In the genomic region with DNA sequence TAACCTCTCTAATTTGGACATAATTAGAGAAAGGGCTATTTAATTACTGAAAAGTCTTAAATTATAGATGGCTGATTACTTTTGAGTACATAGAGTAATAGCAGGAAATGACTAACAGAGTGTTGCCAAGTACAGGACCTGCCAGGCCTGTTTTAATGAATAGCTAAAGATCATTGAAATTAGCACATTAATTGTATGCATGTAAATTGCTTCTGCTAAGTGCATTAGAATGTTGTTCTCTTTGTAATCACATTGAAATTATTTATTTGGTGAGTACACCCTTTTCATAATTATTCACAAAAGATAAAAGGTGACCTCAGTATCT, we compare ENCODE assay signal across 27 mouse cellular contexts.
"Had no signal": no experiment of that assay in that cellular context is flagged by ENCODE, and none has a peak within 500 bp of the region (broad histone marks: within the 10 kb centered on the region; RNA-seq: fewer than 3 reads in every experiment).

No protein-coding gene starts in this region.

- ATAC-seq: hindbrain, embryonic 16.5 days; inflammation-experienced regulatory T-cells, adult 6 months; intestine, embryonic 15.5 days; intestine, postnatal 0 days had no signal

- DNase-seq: gastrocnemius, adult 2 months; gastrocnemius, postnatal 10 days; gastrocnemius, postnatal 25 days; heart, adult 18-20 months; heart, postnatal 10 days; heart, postnatal 4 days; kidney, adult 18-20 months; kidney, adult 8-10 months; kidney, postnatal 10 days; kidney, postnatal 25 days; kidney, postnatal 4 days; liver; liver, embryonic 13.5 days; liver, postnatal 0 days had no signal

- H3K9ac ChIP-seq: heart, embryonic 12.5 days; intestine, embryonic 15.5 days; limb, embryonic 12.5 days; liver, embryonic 13.5 days; liver, embryonic 15.5 days; liver, postnatal 0 days had no signal

- H3K27me3 ChIP-seq: heart, embryonic 12.5 days; intestine, embryonic 15.5 days; limb, embryonic 12.5 days; liver, embryonic 13.5 days; liver, embryonic 15.5 days had no signal

- H3K27ac ChIP-seq: gastrocnemius, adult 2 months; heart, embryonic 10.5 days; hindbrain, embryonic 10.5 days; intestine, embryonic 15.5 days; layer of hippocampus, adult 2 months; left cerebral cortex, adult 2 months; limb, embryonic 10.5 days; limb, embryonic 12.5 days; liver, embryonic 13.5 days; liver, embryonic 15.5 days had no signal

- H3K4me1 ChIP-seq: heart, embryonic 10.5 days; heart, embryonic 12.5 days; intestine, embryonic 15.5 days; limb, embryonic 10.5 days; limb, embryonic 12.5 days; liver, embryonic 13.5 days; liver, embryonic 15.5 days had no signal

- H3K9me3 ChIP-seq: heart, embryonic 10.5 days; heart, embryonic 12.5 days; hindbrain, embryonic 10.5 days; intestine, embryonic 15.5 days; limb, embryonic 10.5 days; limb, embryonic 12.5 days; liver, embryonic 13.5 days; liver, embryonic 15.5 days had no signal

- H3K4me3 ChIP-seq: gastrocnemius, adult 2 months; heart, embryonic 10.5 days; heart, embryonic 12.5 days; hindbrain, embryonic 10.5 days; intestine, embryonic 15.5 days; layer of hippocampus, adult 2 months; left cerebral cortex, adult 2 months; limb, embryonic 10.5 days; limb, embryonic 12.5 days; liver, embryonic 13.5 days; liver, embryonic 15.5 days had no signal

- H3K36me3 ChIP-seq: heart, embryonic 10.5 days; heart, embryonic 12.5 days; hindbrain, embryonic 10.5 days; intestine, embryonic 15.5 days; limb, embryonic 10.5 days; limb, embryonic 12.5 days; liver, embryonic 13.5 days; liver, embryonic 15.5 days had no signal

- H3K4me2 ChIP-seq: heart, embryonic 12.5 days; intestine, embryonic 15.5 days; limb, embryonic 12.5 days; liver, embryonic 11.5 days; liver, embryonic 13.5 days; liver, embryonic 15.5 days had no signal
